Mouse (Mus musculus) right cerebral cortex, postnatal 36 days (tissue): ENCODE measurements at regions not wholly inside any gene's neighbourhood (a gene's known extent, or its start where the extent isn't known, plus 50 kb on each side); places are given as distances from the start of the nearest gene placed in this dataset.

Source experiments
- DNase-seq, 2 experiments: peaks; one replicate each; pipeline ENCODE4 v3.0.0; 2022; ENCODE audit warnings: low spot score in 2 of 2, mixed read lengths in 1 of 2

- DNase-seq, result no peak
These were observed 67.8 kb downstream of the Nkx6-1 start for GRCm38 (mm10) chr5:101596996-101597395.

- no peak for DNase-seq
These were observed 73.6 kb downstream of the Nkx6-1 start for GRCm38 (mm10) chr5:101591236-101591635.

GRCm38 (mm10) chr5:101590341-101591124 lies 74.3 kb downstream of the Nkx6-1 start:
- DNase-seq, result no peak

GRCm38 (mm10) chr5:101572966-101573365 lies 91.8 kb downstream of the Nkx6-1 start:
- DNase-seq, result no peak

- no peak for DNase-seq
These were observed 99.0 kb downstream of the Nkx6-1 start for GRCm38 (mm10) chr5:101565770-101566169.

GRCm38 (mm10) chr5:101560366-101560765 lies 104.4 kb downstream of the Nkx6-1 start:
- no peak for DNase-seq

- no peak for DNase-seq
These were observed 106.4 kb downstream of the Nkx6-1 start for GRCm38 (mm10) chr5:101558279-101558987.

- DNase-seq, result no peak
These were observed 107.6 kb downstream of the Nkx6-1 start for GRCm38 (mm10) chr5:101557156-101557555.

- DNase-seq, result no peak
These were observed 121.5 kb downstream of the Nkx6-1 start for GRCm38 (mm10) chr5:101543326-101543725.

- no peak for DNase-seq
These were observed 125.0 kb downstream of the Nkx6-1 start for GRCm38 (mm10) chr5:101539818-101540217.

GRCm38 (mm10) chr5:101539254-101539549 lies 125.6 kb downstream of the Nkx6-1 start:
- DNase-seq, result no peak

GRCm38 (mm10) chr5:101538410-101539253 lies 126.2 kb downstream of the Nkx6-1 start:
- DNase-seq, result no peak

GRCm38 (mm10) chr5:101537518-101538380 lies 127.0 kb downstream of the Nkx6-1 start:
- DNase-seq, result no peak

GRCm38 (mm10) chr5:101535451-101535850 lies 129.3 kb downstream of the Nkx6-1 start:
- no peak for DNase-seq

- no peak for DNase-seq
These were observed 139.4 kb downstream of the Nkx6-1 start for GRCm38 (mm10) chr5:101525346-101525745.

GRCm38 (mm10) chr5:101524670-101525069 lies 140.1 kb downstream of the Nkx6-1 start:
- DNase-seq, result no peak

- no peak for DNase-seq
These were observed 140.9 kb downstream of the Nkx6-1 start for GRCm38 (mm10) chr5:101523902-101524301.

GRCm38 (mm10) chr5:101523490-101523889 lies 141.3 kb downstream of the Nkx6-1 start:
- no peak for DNase-seq

GRCm38 (mm10) chr5:101520935-101521655 lies 143.7 kb downstream of the Nkx6-1 start:
- no peak for DNase-seq

- DNase-seq, result no peak
These were observed 145.8 kb downstream of the Nkx6-1 start for GRCm38 (mm10) chr5:101518791-101519547.
